Mouse (Mus musculus) CH12.LX (cell line): ENCODE measurements at regions not wholly inside any gene's neighbourhood (a gene's known extent, or its start where the extent isn't known, plus 50 kb on each side); places are given as distances from the start of the nearest gene placed in this dataset.

Experiments
- DNase-seq: peaks from one replicate; pipeline ENCODE4 v3.0.0-alpha.2; 2013; ENCODE audit errors: extremely low read depth
- H3K27ac ChIP-seq: 2 replicates; pipeline ENCODE4 v1.5.1; 2012; ENCODE audit warnings: low read depth, mild to moderate bottlenecking, control low read depth, moderate library complexity; ENCODE audit not compliant: insufficient read depth
- H3K27me3 ChIP-seq: replicated peaks from 2 replicates; pipeline ENCODE3; 2012; ENCODE audit warnings: inconsistent platforms
- H3K36me3 ChIP-seq, 2 experiments: replicated peaks in 1 of 2; 2 replicates each; pipeline versions ENCODE3 to v1.6.1; 2012; ENCODE audit warnings: inconsistent platforms in 1 of 2, low read length in 1 of 2, mild to moderate bottlenecking in 1 of 2, mixed read lengths in 1 of 2, moderate library complexity in 1 of 2; ENCODE audit not compliant: control insufficient read depth in 1 of 2, insufficient read depth in 1 of 2
- H3K4me1 ChIP-seq, 2 experiments: 2 replicates each; pipeline ENCODE4 v1.6.1; 2012; ENCODE audit warnings: inconsistent platforms in 1 of 2, moderate library complexity in 1 of 2; ENCODE audit not compliant: insufficient read depth in 2 of 2, control insufficient read depth in 1 of 2
- H3K4me2 ChIP-seq: 2 replicates; pipeline ENCODE4 v1.6.1; 2012; ENCODE audit warnings: low read depth, mild to moderate bottlenecking, control low read depth; ENCODE audit not compliant: poor library complexity, insufficient read depth, severe bottlenecking
- H3K4me3 ChIP-seq, 3 experiments: fragments of 150-350 bp in 1 of 3; sonication (generic) in 1 of 3; replicated peaks in 1 of 3; 2 replicates each; pipeline versions ENCODE3 to v1.5.1; 2011 to 2012; ENCODE audit warnings: low read depth in 2 of 3, low read length in 2 of 3, mild to moderate bottlenecking in 2 of 3, moderate library complexity in 2 of 3, control low read depth in 1 of 3, improper control_type of control experiment in 1 of 3, inconsistent platforms in 1 of 3, mixed read lengths in 1 of 3; ENCODE audit not compliant: poor library complexity in 1 of 3
- H3K79me2 ChIP-seq: replicated peaks from 2 replicates; pipeline ENCODE4 v1.6.1; 2012; ENCODE audit warnings: mild to moderate bottlenecking, moderate library complexity; ENCODE audit not compliant: control insufficient read depth, poor library complexity, insufficient read depth, severe bottlenecking; ENCODE audit errors: extremely low read depth
- H3K9ac ChIP-seq: 2 replicates; pipeline ENCODE4 v1.6.1; 2012; ENCODE audit warnings: low read depth, mild to moderate bottlenecking, control low read depth, moderate library complexity; ENCODE audit not compliant: insufficient read depth
- H3K9me3 ChIP-seq: replicated peaks from 2 replicates; pipeline ENCODE3; 2012; ENCODE audit warnings: low read length, inconsistent platforms, mixed read lengths
- CHD1 ChIP-seq: IDR thresholded peaks from 2 replicates; pipeline ENCODE4 v1.6.1; 2012; ENCODE audit warnings: low read depth, low read length, improper control_type of control experiment, inconsistent platforms
- CHD2 ChIP-seq: IDR thresholded peaks from 2 replicates; pipeline ENCODE4 v1.6.1; 2011; ENCODE audit warnings: low read length, improper control_type of control experiment
- ELF1 ChIP-seq: IDR thresholded peaks from 2 replicates; pipeline ENCODE4 v1.6.1; 2014; ENCODE audit warnings: low read depth, mild to moderate bottlenecking, inconsistent platforms, low read length, improper control_type of control experiment
- ETS1 ChIP-seq: conservative IDR thresholded peaks from 2 replicates; pipeline ENCODE4 v1.6.1; 2012; ENCODE audit warnings: low read depth, mild to moderate bottlenecking, inconsistent platforms, low read length, improper control_type of control experiment, moderate library complexity
- GABPA ChIP-seq: IDR thresholded peaks from 2 replicates; pipeline ENCODE4 v1.6.1; 2012; ENCODE audit warnings: low read depth, low read length, improper control_type of control experiment, inconsistent platforms; ENCODE audit not compliant: insufficient replicate concordance
- JUN ChIP-seq: IDR thresholded peaks from 2 replicates; pipeline ENCODE4 v1.6.1; 2011; ENCODE audit warnings: low read depth, mild to moderate bottlenecking, low read length, improper control_type of control experiment, moderate library complexity; ENCODE audit not compliant: insufficient read depth
- JUND ChIP-seq: conservative IDR thresholded peaks from 2 replicates; pipeline ENCODE4 v1.6.1; 2011; ENCODE audit warnings: low read depth, low read length, improper control_type of control experiment
- MAFK ChIP-seq: IDR thresholded peaks from 2 replicates; pipeline ENCODE4 v1.6.1; 2011; ENCODE audit warnings: low read length, improper control_type of control experiment; ENCODE audit not compliant: insufficient replicate concordance
- MEF2A ChIP-seq: IDR thresholded peaks from 2 replicates; pipeline ENCODE4 v1.6.1; 2014; ENCODE audit warnings: low read depth, mild to moderate bottlenecking, inconsistent platforms, low read length, improper control_type of control experiment, borderline replicate concordance
- MXI1 ChIP-seq: IDR thresholded peaks from 2 replicates; pipeline ENCODE4 v1.6.1; 2011; ENCODE audit warnings: mild to moderate bottlenecking, low read depth, low read length, improper control_type of control experiment
- NELFE ChIP-seq: IDR thresholded peaks from 2 replicates; pipeline ENCODE4 v1.6.1; 2011; ENCODE audit warnings: low read depth, low read length, improper control_type of control experiment
- NRF1 ChIP-seq: IDR thresholded peaks from 2 replicates; pipeline ENCODE4 v1.6.1; 2014; ENCODE audit warnings: low read depth, mild to moderate bottlenecking, inconsistent platforms, low read length, improper control_type of control experiment, moderate library complexity
- PAX5 ChIP-seq: IDR thresholded peaks from 2 replicates; pipeline ENCODE4 v1.6.1; 2012; ENCODE audit warnings: low read length, inconsistent platforms, mixed read lengths
- POLR2A ChIP-seq: IDR thresholded peaks from 2 replicates; pipeline ENCODE4 v1.6.1; 2011; ENCODE audit warnings: low read depth, mild to moderate bottlenecking, improper control_type of control experiment, low read length
- POLR2AphosphoS2 ChIP-seq: IDR thresholded peaks from 2 replicates; pipeline ENCODE4 v1.6.1; 2011; ENCODE audit warnings: low read depth, low read length, improper control_type of control experiment
- RAD21 ChIP-seq: IDR thresholded peaks from 2 replicates; pipeline ENCODE4 v1.6.1; 2011; ENCODE audit warnings: low read depth, mild to moderate bottlenecking, low read length, improper control_type of control experiment, moderate library complexity
- RCOR1 ChIP-seq: conservative IDR thresholded peaks from 2 replicates; pipeline ENCODE4 v1.6.1; 2012; ENCODE audit warnings: low read depth, mild to moderate bottlenecking, inconsistent platforms, low read length, improper control_type of control experiment
- SIN3A ChIP-seq: IDR thresholded peaks from 2 replicates; pipeline ENCODE4 v1.6.1; 2012; ENCODE audit warnings: low read length, improper control_type of control experiment, inconsistent platforms
- SMC3 ChIP-seq: IDR thresholded peaks from 2 replicates; pipeline ENCODE4 v1.6.1; 2011; ENCODE audit warnings: low read depth, low read length, improper control_type of control experiment
- USF2 ChIP-seq: conservative IDR thresholded peaks from 2 replicates; pipeline ENCODE4 v1.6.1; 2011; ENCODE audit warnings: low read depth, low read length, improper control_type of control experiment
- ZKSCAN1 ChIP-seq: IDR thresholded peaks from 2 replicates; pipeline ENCODE4 v1.6.1; 2012; ENCODE audit warnings: low read depth, inconsistent platforms, low read length, improper control_type of control experiment, borderline replicate concordance
- ZMIZ1 ChIP-seq: IDR thresholded peaks from 2 replicates; pipeline ENCODE4 v1.6.1; 2012; ENCODE audit warnings: low read depth, mild to moderate bottlenecking, inconsistent platforms, low read length, improper control_type of control experiment
- dilution Hi-C: fragments of 300-500 bp; cut with MboI; formaldehyde crosslinking; loops from 2 replicates; pipeline ENCODE4 v1.14.3; 2020; ENCODE audit warnings: low sequenced_read_pairs; ENCODE audit not compliant: extremely low pct_unique_long_range_greater_than_20kb, extremely low pct_ligation_motif_present
- in situ Hi-C: fragments of 300-500 bp; cut with MboI; formaldehyde crosslinking; loops from 3 replicates; pipeline ENCODE4 v1.14.3; 2019; ENCODE audit warnings: low sequenced_read_pairs, low pct_ligation_motif_present, low pct_unique_long_range_greater_than_20kb, mixed read lengths

GRCm38 (mm10) chr10:115664567-115664966, 77.0 kb upstream of the Lgr5 start:
- Histone ChIP-seq H3K79me2 (no peaks in the 10 kb centered on the region), H3K36me3 (no peaks in the 10 kb centered on the region), H3K27me3 (no peaks in the 10 kb centered on the region), H3K9ac (no peak overlapping the region), H3K4me3 (no peak overlapping the region), H3K9me3 (no peaks in the 10 kb centered on the region), H3K27ac (no peak overlapping the region), H3K4me2 (peak overlapping the region; percentile 13; the same call in 1 of the 2 replicates), H3K4me1 (peaks cover 0 to 3% of the 10 kb centered on the region in 2 experiments; a peak in 1 of 4 replicates)
- TF ChIP-seq POLR2AphosphoS2 (no peak), CHD2 (no peak), MXI1 (no peak), POLR2A (no peak), NRF1 (no peak), ZKSCAN1 (no peak), SMC3 (no peak), CHD1 (no peak), ETS1 (no peak), JUND (no peak), ZMIZ1 (no peak), ELF1 (no peak), USF2 (no peak)
- in situ Hi-C loops = no loop called here
- DNase-seq = no peak
- dilution Hi-C loops = no loop called here

GRCm38 (mm10) chr10:115676661-115677060, 89.1 kb upstream of the Lgr5 start:
- Histone ChIP-seq H3K9ac (no peak overlapping the region), H3K4me2 (no peak overlapping the region), H3K9me3 (no peaks in the 10 kb centered on the region), H3K79me2 (no peaks in the 10 kb centered on the region), H3K4me3 (no peak overlapping the region), H3K27me3 (no peaks in the 10 kb centered on the region), H3K27ac (no peak overlapping the region), H3K36me3 (no peaks in the 10 kb centered on the region), H3K4me1 (no peaks in the 10 kb centered on the region)
- TF ChIP-seq USF2 = no peak
- no peak for TF ChIP-seq GABPA
- TF ChIP-seq JUN = no peak
- TF ChIP-seq NRF1 = no peak
- TF ChIP-seq MEF2A = no peak
- TF ChIP-seq NELFE = no peak
- no peak for TF ChIP-seq RCOR1
- no peak for TF ChIP-seq SIN3A
- TF ChIP-seq RAD21 = no peak
- no peak for TF ChIP-seq JUND
- no peak for TF ChIP-seq PAX5
- TF ChIP-seq CHD1 = no peak
- no peak for TF ChIP-seq MAFK
- dilution Hi-C loops (no loop called here), in situ Hi-C loops (no loop called here)
- DNase-seq = no peak
